ENCODE assay signal across 17 mouse cellular contexts in the genomic region with DNA sequence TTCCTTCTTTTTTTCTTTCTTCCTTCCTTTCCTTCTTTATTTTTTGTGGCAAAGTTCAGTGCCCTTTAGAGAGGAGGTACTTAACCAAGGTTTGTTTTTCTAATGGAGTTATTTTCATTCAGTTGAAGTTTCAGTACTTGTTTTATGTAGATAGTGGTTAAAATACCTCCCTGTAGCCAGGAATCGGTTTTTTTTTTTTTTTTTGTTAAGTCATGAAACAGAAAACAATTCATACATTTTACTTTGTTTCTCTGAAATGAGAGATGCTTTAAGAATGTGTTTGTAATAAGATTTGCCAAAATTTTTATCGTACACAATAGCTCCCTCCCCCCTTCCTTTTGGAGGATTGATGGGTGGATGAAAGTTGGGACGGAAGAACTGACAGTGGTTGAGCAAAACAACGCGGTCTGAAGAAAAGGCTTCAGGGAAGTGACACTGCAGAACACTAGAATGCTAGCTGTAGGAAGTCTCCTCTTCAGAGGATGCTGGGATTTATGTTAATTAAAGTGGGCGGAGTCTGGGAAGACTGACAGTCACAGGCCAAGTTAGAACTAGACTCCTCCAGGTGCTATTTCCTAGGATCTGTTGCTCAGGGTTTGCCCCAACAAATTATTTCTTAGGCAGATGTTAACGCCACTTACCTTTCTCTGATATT. TPM values are rescaled to one million over a fixed set of nuclear protein-coding genes. Genes with fewer than 3 reads are reported as not detected.
DNase-seq lines count a peak whose midpoint lies in the region; ATAC-seq lines count a peak whose summit lies in the region.
"Had no signal": no experiment of that assay in that cellular context is flagged by ENCODE, and none has a peak within 500 bp of the region (broad histone marks: within the 10 kb centered on the region; RNA-seq: fewer than 3 reads in every experiment).

No protein-coding gene starts in this region.

- H3K4me3 ChIP-seq in heart, embryonic 11.5 days (ENCODE audit: low read depth, low read length), result no peak overlapping the region
- H3K4me3 ChIP-seq in neural tube, embryonic 15.5 days (replicated peaks), result no peak overlapping the region
- H3K4me3 ChIP-seq: embryonic facial prominence, embryonic 12.5 days; heart, embryonic 15.5 days; layer of hippocampus, adult 2 months; limb, embryonic 15.5 days; midbrain, embryonic 12.5 days had no signal

- H3K4me2 ChIP-seq in heart, embryonic 11.5 days, result no peak overlapping the region
- no peak overlapping the region for H3K4me2 ChIP-seq in neural tube, embryonic 15.5 days
- H3K4me2 ChIP-seq: embryonic facial prominence, embryonic 12.5 days; heart, embryonic 15.5 days; limb, embryonic 15.5 days; midbrain, embryonic 12.5 days had no signal

- H3K27me3 ChIP-seq in heart, embryonic 11.5 days (ENCODE audit: control insufficient read depth, insufficient read depth, low read length), result peaks cover 11% of the 10 kb centered on the region
- no peaks in the 10 kb centered on the region for H3K27me3 ChIP-seq in neural tube, embryonic 15.5 days (replicated peaks)
- H3K27me3 ChIP-seq: embryonic facial prominence, embryonic 12.5 days; heart, embryonic 15.5 days; limb, embryonic 15.5 days; midbrain, embryonic 12.5 days had no signal

- DNase-seq in heart, adult 11 months, result peak; percentile 27
- DNase-seq in thymus, postnatal 0 days (ENCODE audit: low spot score), result peak; percentile 28
- DNase-seq in thymus, postnatal 36 days, result no peak
- DNase-seq in induced T-regulatory cell, adult 2 months (ENCODE audit: low read depth), result peak; percentile 12
- no peak for DNase-seq in layer of hippocampus, postnatal 14 days (ENCODE audit: low spot score in 2 of 2)
- DNase-seq: adrenal gland, postnatal 36 days; cerebellum, postnatal 14 days; lung, postnatal 10 days; thymus, adult 18-20 months had no signal

- H3K36me3 ChIP-seq in heart, embryonic 11.5 days (ENCODE audit: control insufficient read depth, insufficient read depth, low read length), result no peaks in the 10 kb centered on the region
- no peaks in the 10 kb centered on the region for H3K36me3 ChIP-seq in neural tube, embryonic 15.5 days
- H3K36me3 ChIP-seq: embryonic facial prominence, embryonic 12.5 days; heart, embryonic 15.5 days; limb, embryonic 15.5 days; midbrain, embryonic 12.5 days had no signal

- H3K27ac ChIP-seq in heart, embryonic 11.5 days (ENCODE audit: low read depth, low read length), result no peak overlapping the region
- no peak overlapping the region for H3K27ac ChIP-seq in neural tube, embryonic 15.5 days (replicated peaks)
- H3K27ac ChIP-seq: embryonic facial prominence, embryonic 12.5 days; heart, embryonic 15.5 days; layer of hippocampus, adult 2 months; limb, embryonic 15.5 days; midbrain, embryonic 12.5 days had no signal

- ATAC-seq in heart, embryonic 11.5 days (replicated peaks; ENCODE audit: insufficient number of reproducible peaks, low FRiP score, low TSS enrichment), result no peak
- no peak for ATAC-seq in CD4-positive, CD25-positive, alpha-beta regulatory T cell, adult 4 months
- ATAC-seq in neural tube, embryonic 15.5 days (ENCODE audit: low FRiP score), result no peak

- H3K4me1 ChIP-seq in heart, embryonic 11.5 days (ENCODE audit: control insufficient read depth, insufficient read depth, low read length), result no peaks in the 10 kb centered on the region; the same call in 1 of the 2 replicates
- no peaks in the 10 kb centered on the region for H3K4me1 ChIP-seq in neural tube, embryonic 15.5 days
- H3K4me1 ChIP-seq: embryonic facial prominence, embryonic 12.5 days; heart, embryonic 15.5 days; limb, embryonic 15.5 days; midbrain, embryonic 12.5 days had no signal

- no peaks in the 10 kb centered on the region for H3K9me3 ChIP-seq in heart, embryonic 11.5 days (replicated peaks; ENCODE audit: control insufficient read depth, low read length)
- H3K9me3 ChIP-seq in neural tube, embryonic 15.5 days (replicated peaks), result no peaks in the 10 kb centered on the region
- H3K9me3 ChIP-seq: embryonic facial prominence, embryonic 12.5 days; heart, embryonic 15.5 days; limb, embryonic 15.5 days; midbrain, embryonic 12.5 days had no signal

- 56% methylated on average over 7 of the region's 7 CpGs for WGBS in heart, embryonic 11.5 days (ENCODE audit: insufficient replicate concordance)
- 66% methylated on average over 7 of the region's 7 CpGs for WGBS in neural tube, embryonic 15.5 days

- H3K9ac ChIP-seq in heart, embryonic 11.5 days (ENCODE audit: low read depth, low read length), result no peak overlapping the region
- no peak overlapping the region for H3K9ac ChIP-seq in neural tube, embryonic 15.5 days (replicated peaks)
- H3K9ac ChIP-seq: embryonic facial prominence, embryonic 12.5 days; heart, embryonic 15.5 days; limb, embryonic 15.5 days; midbrain, embryonic 12.5 days had no signal

RNA-seq across cellular contexts. Expression of gene Hhex, which starts 54.1 kb away (rescaled TPM):
- 10.9 and 13.4 TPM in 2 replicates for polyA plus RNA-seq in heart, embryonic 11.5 days (2014; fragmentation: Nextera tagmentation; extraction: Ambion mirVana)
- 3.6 and 6.6 TPM in 2 replicates for polyA plus RNA-seq in thymus, postnatal 0 days (2015; fragmentation: Nextera tagmentation; extraction: Ambion mirVana)
- under 1 TPM; 0.16 to 0.39 TPM for polyA plus RNA-seq in CD4-positive, CD25-positive, alpha-beta regulatory T cell, adult 4 months (2017; shearing (Covaris generic))
- total RNA-seq in layer of hippocampus, postnatal 14 days (2021), result 1 to 10 TPM; 2.6 to 3.6 TPM
- 6.1 and 7.2 TPM in 2 replicates for polyA plus RNA-seq in neural tube, embryonic 15.5 days (2015; fragmentation: Nextera tagmentation; extraction: Ambion mirVana)

Comparison
In these comparisons a context has a peak if more than half of its experiments do, and no peak if none do; other contexts are left out.
1. DNase-seq: peak in heart, adult 11 months (single experiment), thymus, postnatal 0 days (single experiment) and induced T-regulatory cell, adult 2 months (single experiment); none in thymus, postnatal 36 days (0 of 2) and layer of hippocampus, postnatal 14 days (0 of 2).